Mouse (Mus musculus): ENCODE results near the gene Pnpo.
A peak's percentile ranks its signal among the peaks of the same experiment; 100 is the strongest.

The Pnpo gene

GRCm38 (mm10) chr11:96943746-96944304 is at the start of gene Pnpo:
Gene Pnpo (minus strand): TSS chr11:96943986.
- peak; percentile 86 to 88 for DNase-seq (ENCODE audit: low read depth in 2 of 2, low spot score in 2 of 2)

- DNase-seq (ENCODE audit: low read depth in 2 of 2, low spot score in 2 of 2) = peak in 1 of 2 experiments; percentile 39
Measured at GRCm38 (mm10) chr11:96992722-96993311, 49.0 kb upstream of the Pnpo start.

GRCm38 (mm10) chr11:96991501-96991900 is 47.7 kb upstream of the Pnpo start:
- no peak for DNase-seq (ENCODE audit: low read depth in 2 of 2, low spot score in 2 of 2)

GRCm38 (mm10) chr11:96987873-96988655 is 44.3 kb upstream of the Pnpo start:
- peak; percentile 56 to 71 for DNase-seq (ENCODE audit: low read depth in 2 of 2, low spot score in 2 of 2)

- no peak for DNase-seq (ENCODE audit: low read depth in 2 of 2, low spot score in 2 of 2)
Measured at GRCm38 (mm10) chr11:96986463-96986862, 42.7 kb upstream of the Pnpo start.

GRCm38 (mm10) chr11:96984903-96985302 is 41.1 kb upstream of the Pnpo start:
- no peak for DNase-seq (ENCODE audit: low read depth in 2 of 2, low spot score in 2 of 2)

- no peak for DNase-seq (ENCODE audit: low read depth in 2 of 2, low spot score in 2 of 2)
Measured at GRCm38 (mm10) chr11:96982859-96983258, 39.1 kb upstream of the Pnpo start, which contains the start of gene Sp2. Gene Sp2 (minus strand): TSS chr11:96982959.

GRCm38 (mm10) chr11:96982355-96982754 is 38.6 kb upstream of the Pnpo start:
- peak; percentile 78 to 81 for DNase-seq (ENCODE audit: low read depth in 2 of 2, low spot score in 2 of 2)

GRCm38 (mm10) chr11:96981461-96981860 is 37.7 kb upstream of the Pnpo start:
- DNase-seq (ENCODE audit: low read depth in 2 of 2, low spot score in 2 of 2) = no peak

- no peak for DNase-seq (ENCODE audit: low read depth in 2 of 2, low spot score in 2 of 2)
Measured at GRCm38 (mm10) chr11:96980021-96980420, 36.2 kb upstream of the Pnpo start.

- DNase-seq (ENCODE audit: low read depth in 2 of 2, low spot score in 2 of 2) = no peak
Measured at GRCm38 (mm10) chr11:96979329-96979728, 35.5 kb upstream of the Pnpo start.

- DNase-seq (ENCODE audit: low read depth in 2 of 2, low spot score in 2 of 2) = no peak
Measured at GRCm38 (mm10) chr11:96978401-96979246, 34.8 kb upstream of the Pnpo start.

GRCm38 (mm10) chr11:96977606-96978400 is 34.0 kb upstream of the Pnpo start:
- peak; percentile 97 to 98 for DNase-seq (ENCODE audit: low read depth in 2 of 2, low spot score in 2 of 2)

GRCm38 (mm10) chr11:96976911-96977591 is 33.3 kb upstream of the Pnpo start:
- DNase-seq (ENCODE audit: low read depth in 2 of 2, low spot score in 2 of 2) = peak in 1 of 2 experiments; percentile 75

GRCm38 (mm10) chr11:96976379-96976687 is 32.5 kb upstream of the Pnpo start:
- DNase-seq (ENCODE audit: low read depth in 2 of 2, low spot score in 2 of 2) = no peak

GRCm38 (mm10) chr11:96975511-96976378 is 32.0 kb upstream of the Pnpo start:
- no peak for DNase-seq (ENCODE audit: low read depth in 2 of 2, low spot score in 2 of 2)

GRCm38 (mm10) chr11:96974813-96975212 is 31.0 kb upstream of the Pnpo start:
- DNase-seq (ENCODE audit: low read depth in 2 of 2, low spot score in 2 of 2) = no peak

- DNase-seq (ENCODE audit: low read depth in 2 of 2, low spot score in 2 of 2) = no peak
Measured at GRCm38 (mm10) chr11:96973426-96973964, 29.7 kb upstream of the Pnpo start.

GRCm38 (mm10) chr11:96972906-96973305 is 29.1 kb upstream of the Pnpo start:
- DNase-seq (ENCODE audit: low read depth in 2 of 2, low spot score in 2 of 2) = no peak

Measured in CD8-positive naive resting alpha-beta T cell, adult 2 months (primary cell).